Comparison of ENCODE assay signal across 10 mouse cellular contexts in genomic region chr13:97638457-97639088, GRCm38 (mm10).
DNase-seq lines count a peak whose midpoint lies in the region; ATAC-seq and TF ChIP-seq lines count a peak whose summit lies in the region.
"Had no signal": no experiment of that assay in that cellular context is flagged by ENCODE, and none has a peak within 500 bp of the region (broad histone marks: within the 10 kb centered on the region; RNA-seq: fewer than 3 reads in every experiment).

No protein-coding gene starts in this region.

- H3K4me3 ChIP-seq in forebrain, embryonic 12.5 days (replicated peaks), result no peak overlapping the region
- H3K4me3 ChIP-seq in forebrain, embryonic 10.5 days, result no peak overlapping the region
- no peak overlapping the region for H3K4me3 ChIP-seq in forebrain, embryonic 14.5 days (ENCODE audit: low read depth, low read length)
- H3K4me3 ChIP-seq in midbrain, postnatal 0 days (ENCODE audit: low read depth, low read length), result no peak overlapping the region

- peaks cover 11% of the 10 kb centered on the region for H3K4me1 ChIP-seq in forebrain, embryonic 12.5 days
- peaks cover 23% of the 10 kb centered on the region for H3K4me1 ChIP-seq in forebrain, embryonic 10.5 days
- peaks cover 11% of the 10 kb centered on the region; the same call in 1 of the 2 replicates for H3K4me1 ChIP-seq in forebrain, embryonic 14.5 days (ENCODE audit: control insufficient read depth, insufficient read depth, low read length)
- H3K4me1 ChIP-seq in midbrain, postnatal 0 days (ENCODE audit: insufficient read depth, low read length), result peaks cover 6% of the 10 kb centered on the region

- peak overlapping the region; percentile 65; the same call in 1 of the 2 replicates for H3K27ac ChIP-seq in forebrain, embryonic 12.5 days
- H3K27ac ChIP-seq in forebrain, embryonic 10.5 days, result no peak overlapping the region
- H3K27ac ChIP-seq in forebrain, embryonic 14.5 days (ENCODE audit: low read depth, low read length), result peak overlapping the region; percentile 40; the same call in 1 of the 2 replicates
- peak overlapping the region; percentile 67 for H3K27ac ChIP-seq in midbrain, postnatal 0 days (ENCODE audit: low read depth, low read length)

- DNase-seq in forebrain, embryonic 10.5 days (ENCODE audit: extremely low spot score, low spot score), result no peak
- DNase-seq in lung, postnatal 36 days, result peak; percentile 21
- no peak for DNase-seq in lung, postnatal 14 days
- DNase-seq in forebrain, embryonic 14.5 days (ENCODE audit: low spot score), result peak; percentile 76
- peak; percentile 71 for DNase-seq in midbrain, postnatal 0 days (ENCODE audit: low spot score)
- no peak for DNase-seq in thymus, postnatal 14 days
- no peak for DNase-seq in yolk sac, embryonic 10.5 days (ENCODE audit: low spot score)
- DNase-seq: gastrocnemius, postnatal 36 days; heart, postnatal 4 days had no signal

- H3K4me2 ChIP-seq in forebrain, embryonic 12.5 days, result no peak overlapping the region
- no peak overlapping the region for H3K4me2 ChIP-seq in forebrain, embryonic 14.5 days (ENCODE audit: low read length)
- H3K4me2 ChIP-seq in midbrain, postnatal 0 days (ENCODE audit: low read depth, low read length, poor library complexity, severe bottlenecking), result no peak overlapping the region

- no peaks in the 10 kb centered on the region for H3K27me3 ChIP-seq in forebrain, embryonic 12.5 days
- no peaks in the 10 kb centered on the region for H3K27me3 ChIP-seq in forebrain, embryonic 10.5 days (ENCODE audit: poor library complexity, severe bottlenecking)
- H3K27me3 ChIP-seq in forebrain, embryonic 14.5 days (replicated peaks; ENCODE audit: control insufficient read depth, insufficient read depth, low read length), result no peaks in the 10 kb centered on the region
- H3K27me3 ChIP-seq in midbrain, postnatal 0 days (ENCODE audit: insufficient read depth, low read length), result no peaks in the 10 kb centered on the region

- no peak for TF ChIP-seq CTCF in midbrain, postnatal 0 days (IDR thresholded peaks at IDR 0.05)

- H3K9me3 ChIP-seq in forebrain, embryonic 12.5 days, result no peaks in the 10 kb centered on the region
- H3K9me3 ChIP-seq in forebrain, embryonic 10.5 days, result peaks cover 10% of the 10 kb centered on the region; the same call in 1 of the 2 replicates
- no peaks in the 10 kb centered on the region for H3K9me3 ChIP-seq in forebrain, embryonic 14.5 days (replicated peaks; ENCODE audit: control insufficient read depth, low read length)
- no peaks in the 10 kb centered on the region for H3K9me3 ChIP-seq in midbrain, postnatal 0 days (ENCODE audit: low read length)

- no peak overlapping the region for H3K9ac ChIP-seq in forebrain, embryonic 12.5 days
- no peak overlapping the region for H3K9ac ChIP-seq in forebrain, embryonic 14.5 days (ENCODE audit: low read length)
- no peak overlapping the region for H3K9ac ChIP-seq in midbrain, postnatal 0 days (replicated peaks; ENCODE audit: low read length, poor library complexity, severe bottlenecking)

- peak; percentile 53; the same call in 1 of the 2 replicates for ATAC-seq in forebrain, embryonic 12.5 days (ENCODE audit: low FRiP score)
- peak; percentile 77 for ATAC-seq in forebrain, embryonic 14.5 days
- ATAC-seq in midbrain, postnatal 0 days (ENCODE audit: low FRiP score), result peak; percentile 86

- WGBS in forebrain, embryonic 12.5 days, result 66% methylated on average over 5 of the region's 5 CpGs
- 82% methylated on average over 5 of the region's 5 CpGs for WGBS in forebrain, embryonic 10.5 days
- 51% methylated on average over 5 of the region's 5 CpGs for WGBS in forebrain, embryonic 14.5 days
- 32% methylated on average over 5 of the region's 5 CpGs for WGBS in midbrain, postnatal 0 days

- no peaks in the 10 kb centered on the region for H3K36me3 ChIP-seq in forebrain, embryonic 12.5 days (replicated peaks)
- H3K36me3 ChIP-seq in forebrain, embryonic 10.5 days (replicated peaks), result no peaks in the 10 kb centered on the region
- H3K36me3 ChIP-seq in forebrain, embryonic 14.5 days (ENCODE audit: control insufficient read depth, insufficient read depth, low read length), result no peaks in the 10 kb centered on the region
- H3K36me3 ChIP-seq in midbrain, postnatal 0 days (ENCODE audit: insufficient read depth, low read length), result no peaks in the 10 kb centered on the region

Comparison
In these comparisons a context has a peak if more than half of its experiments do, and no peak if none do; other contexts are left out.
1. DNase-seq: peak in lung, postnatal 36 days (single experiment), forebrain, embryonic 14.5 days (single experiment) and midbrain, postnatal 0 days (single experiment); none in forebrain, embryonic 10.5 days (single experiment), lung, postnatal 14 days (single experiment), thymus, postnatal 14 days (single experiment) and yolk sac, embryonic 10.5 days (single experiment).
2. Peak in every context shown above with its lines, with median percentiles within 50 percentile points of each other: ATAC-seq.